Mouse (Mus musculus) ovary, postnatal 14 days (tissue): Measurements from ENCODE around the gene Timp4.
"Not testable (repeated sequence)": the region's sequence is repeated elsewhere in the genome, so short reads cannot be mapped to it uniquely, and the experiment has no call there.

Source experiments
- DNase-seq: peaks from one replicate; pipeline ENCODE4 v3.0.0; 2022; ENCODE audit warnings: low spot score

Gene Timp4

DNA sequence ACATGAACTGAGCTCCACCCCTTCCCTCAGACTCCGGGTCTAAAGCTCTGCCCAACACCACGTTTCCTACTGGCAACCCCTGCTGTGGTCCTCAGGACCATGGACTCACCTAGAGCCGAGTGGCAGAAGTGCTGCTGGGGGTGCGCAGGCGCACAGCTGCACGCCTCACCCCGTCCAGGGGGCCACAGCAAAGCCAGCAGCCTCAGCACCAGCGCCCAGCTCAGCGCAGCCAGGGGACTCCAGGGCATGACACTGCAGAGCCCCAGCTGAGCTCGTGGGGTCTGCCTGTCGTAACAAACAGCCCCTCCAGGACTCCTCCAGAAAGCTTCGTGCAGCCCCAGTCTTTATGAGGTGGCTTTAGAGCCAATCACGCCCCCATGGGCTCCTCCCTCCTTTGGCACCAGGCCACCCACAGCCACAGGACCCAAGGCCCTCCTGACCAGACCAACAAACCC lies 447 bp downstream of the Timp4 start:
- peak; percentile 21 for DNase-seq

DNA sequence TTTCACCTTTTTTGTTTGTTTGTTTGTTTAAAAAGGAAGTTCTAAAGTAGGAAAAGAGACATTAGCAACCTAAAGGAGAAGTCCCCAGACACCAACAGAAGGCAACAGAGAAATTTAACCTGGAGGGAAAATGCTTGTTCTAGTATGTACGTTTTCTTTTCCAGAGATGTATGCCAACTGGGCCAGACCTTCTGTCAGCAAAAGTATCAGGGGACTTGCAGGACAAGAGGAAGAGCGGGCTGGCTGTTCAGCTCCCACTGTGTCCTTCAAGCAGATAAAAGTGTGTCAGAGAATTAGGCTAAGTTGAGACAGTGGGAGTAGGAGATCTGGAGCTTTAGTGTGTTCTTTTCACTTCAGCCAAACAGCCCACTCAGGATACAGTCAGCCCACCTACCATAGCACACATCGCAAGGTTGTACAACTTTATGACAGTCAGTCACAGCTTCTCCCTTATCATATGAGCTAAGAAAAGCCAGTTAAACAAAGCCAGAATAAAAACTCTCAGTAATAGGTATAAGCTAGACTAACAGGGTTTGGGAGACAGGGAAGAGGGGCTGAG lies 6.4 kb downstream of the Timp4 start:
- no peak for DNase-seq

DNA sequence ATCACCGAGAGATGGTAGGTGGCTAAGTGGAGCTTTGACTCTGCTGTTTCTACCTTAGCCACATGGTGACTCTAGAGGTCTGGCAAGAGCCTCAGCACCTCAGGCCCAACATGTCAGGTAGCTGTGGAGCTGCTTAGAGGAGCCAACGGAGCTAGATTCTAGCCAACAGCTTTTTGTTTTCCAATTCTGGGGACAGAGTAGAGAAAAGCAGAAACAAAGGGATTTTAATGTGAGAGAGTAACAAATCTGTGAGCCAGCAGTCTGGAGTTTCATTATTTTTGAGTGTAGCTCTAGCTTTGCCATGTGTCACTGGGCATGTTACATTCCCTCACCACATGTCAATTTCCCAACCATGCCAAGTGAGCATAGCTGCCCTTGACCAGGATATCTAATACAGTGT lies 7.8 kb downstream of the Timp4 start:
- no peak for DNase-seq

DNA sequence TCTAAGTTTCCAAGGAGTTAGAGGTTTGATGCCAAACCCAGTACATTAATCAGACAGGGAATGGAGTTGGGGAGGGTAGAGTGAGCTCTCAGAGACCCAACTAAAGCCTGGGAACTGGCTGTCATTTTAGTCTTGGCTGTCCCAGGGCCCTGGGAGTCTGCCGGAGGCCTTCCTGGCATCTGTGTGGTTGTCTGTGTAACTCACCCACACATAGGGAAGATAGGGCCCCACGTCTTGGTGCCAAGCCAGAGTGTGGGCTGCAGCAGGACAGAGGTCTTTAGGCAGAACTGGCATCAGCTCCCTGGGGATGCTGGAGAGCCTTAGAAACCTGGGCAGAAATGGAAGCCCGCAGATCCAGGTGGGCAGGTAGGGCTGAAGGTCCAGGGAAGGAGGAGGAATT lies 10.1 kb downstream of the Timp4 start:
- no peak for DNase-seq

DNA sequence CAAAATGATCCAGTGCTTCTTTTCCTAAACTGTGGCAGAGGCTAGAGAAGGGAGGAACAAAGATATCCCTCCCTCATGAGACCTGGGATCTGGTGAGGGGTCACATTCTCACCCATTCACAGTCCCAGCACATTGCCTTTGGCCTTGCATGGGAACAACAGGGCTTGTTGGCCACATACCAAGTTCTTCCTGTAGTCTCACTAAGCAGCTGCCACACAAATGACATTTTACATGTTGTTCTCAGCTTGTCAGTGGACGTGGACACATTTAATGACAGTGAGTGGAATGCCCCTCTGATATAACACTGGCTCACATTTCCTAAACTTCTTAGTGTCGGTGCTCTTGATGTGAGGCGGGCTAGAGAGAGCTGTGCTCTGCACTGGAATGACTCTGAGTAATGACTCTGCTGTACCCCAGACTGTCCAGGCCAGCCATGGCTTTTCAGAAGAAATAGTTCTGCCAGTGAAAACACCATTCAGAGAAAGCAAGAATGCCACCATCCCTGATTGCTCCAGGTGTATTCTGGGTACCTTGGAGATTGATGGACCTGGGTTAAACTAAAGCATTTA lies 10.8 kb downstream of the Timp4 start:
- DNase-seq, result no peak

DNA sequence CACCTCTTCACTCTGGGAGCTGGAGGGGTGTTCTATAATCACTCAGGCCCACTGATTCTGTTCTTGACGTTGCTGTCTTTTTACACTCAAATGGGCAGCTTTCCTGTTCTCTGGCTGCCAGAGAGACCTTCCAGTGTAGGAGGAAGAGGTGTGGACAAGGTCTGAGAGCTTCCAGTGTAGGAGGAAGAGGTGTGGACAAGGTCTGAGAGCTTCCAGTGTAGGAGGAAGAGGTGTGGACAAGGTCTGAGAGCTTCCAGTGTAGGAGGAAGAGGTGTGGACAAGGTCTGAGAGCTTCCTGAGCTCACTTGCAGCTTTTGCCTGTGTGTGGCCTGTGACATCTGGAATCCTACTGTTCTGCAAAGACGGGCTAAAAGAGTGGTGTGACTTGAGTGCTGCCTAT lies 11.6 kb downstream of the Timp4 start:
- DNase-seq, result not testable (repeated sequence)

DNA sequence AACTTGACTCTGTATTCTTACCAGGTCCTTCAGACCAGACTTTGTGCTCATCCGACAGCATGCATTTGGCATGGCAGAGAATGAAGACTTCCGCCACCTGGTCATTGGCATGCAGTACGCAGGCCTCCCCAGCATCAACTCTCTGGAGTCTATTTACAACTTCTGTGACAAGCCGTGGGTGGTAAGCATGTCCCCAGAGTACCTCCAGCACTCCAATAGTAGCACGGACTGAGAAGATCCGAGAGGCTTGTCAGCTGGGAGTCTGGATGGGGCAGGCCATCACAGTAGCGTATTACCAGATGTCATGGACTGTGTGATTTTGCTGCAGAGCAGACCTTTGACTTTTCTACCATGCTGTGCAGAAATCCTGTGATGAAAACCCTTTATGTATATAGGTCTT lies 12.7 kb downstream of the Timp4 start:
- no peak for DNase-seq

DNA sequence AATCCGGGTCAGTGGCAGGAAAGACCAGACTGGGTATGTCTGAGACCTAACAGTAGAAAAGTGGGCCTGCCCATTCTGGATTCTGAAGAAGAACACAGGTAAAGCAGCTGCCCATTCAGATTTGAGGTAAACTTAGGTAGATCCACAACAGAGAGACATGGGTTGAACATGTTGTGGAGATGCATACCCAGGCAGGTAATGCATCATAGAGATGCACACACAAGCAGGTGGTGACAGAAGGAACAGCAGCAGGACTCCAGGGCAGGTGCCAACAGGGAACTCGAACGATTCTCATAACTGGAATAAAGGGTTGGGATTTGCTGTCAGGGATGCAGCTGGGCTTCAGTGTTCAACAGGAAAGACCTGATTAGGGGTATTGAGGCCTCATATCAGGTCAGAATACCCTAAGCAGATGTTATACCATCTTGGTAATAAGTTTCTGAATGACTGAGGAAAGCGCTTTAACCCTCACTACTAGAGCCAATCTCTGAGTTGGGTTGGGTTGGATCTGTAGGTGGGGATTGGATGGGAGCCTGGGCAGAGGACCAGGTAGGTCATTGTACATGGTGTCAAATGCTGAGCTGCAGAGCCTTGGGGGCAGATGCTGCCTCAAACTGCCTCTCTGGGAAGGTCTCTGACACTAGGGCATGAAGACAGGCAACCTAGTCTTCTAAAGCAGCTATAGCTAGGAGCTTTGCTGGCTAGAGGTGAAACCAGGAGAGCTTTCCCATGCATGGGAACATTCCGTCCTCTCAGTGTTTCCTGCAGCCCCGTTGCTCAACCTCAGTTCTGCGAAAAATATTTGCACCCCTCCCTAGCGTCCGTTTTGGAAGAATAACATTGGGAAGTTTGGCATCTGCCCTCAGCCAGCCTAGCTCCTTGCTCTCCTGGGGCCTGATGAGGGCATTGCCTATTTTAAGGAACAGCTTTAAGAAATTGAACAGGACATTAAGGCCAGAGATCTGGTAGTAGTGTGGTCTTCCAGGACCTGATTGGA lies 13.7 kb downstream of the Timp4 start:
- DNase-seq, result no peak

DNA sequence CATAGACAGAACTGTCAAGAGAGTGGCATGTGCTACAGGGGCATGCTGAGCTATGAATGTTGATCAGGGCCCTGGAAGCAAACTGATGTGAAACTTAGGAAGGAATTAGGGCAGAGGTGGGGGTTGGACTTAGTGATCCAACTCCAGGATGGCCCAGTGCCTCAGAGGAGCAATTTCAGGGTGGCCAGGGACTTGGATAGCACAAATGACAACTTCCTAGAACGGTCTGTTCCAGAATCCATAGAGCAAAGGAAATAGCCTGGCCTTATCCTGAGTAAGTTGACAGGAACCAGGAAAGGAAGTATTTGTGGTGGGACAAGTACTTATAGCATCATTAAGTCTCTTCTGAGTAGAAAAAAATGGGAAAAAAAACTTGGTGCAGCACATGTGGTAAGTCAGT lies 19.4 kb downstream of the Timp4 start:
- no peak for DNase-seq

DNA sequence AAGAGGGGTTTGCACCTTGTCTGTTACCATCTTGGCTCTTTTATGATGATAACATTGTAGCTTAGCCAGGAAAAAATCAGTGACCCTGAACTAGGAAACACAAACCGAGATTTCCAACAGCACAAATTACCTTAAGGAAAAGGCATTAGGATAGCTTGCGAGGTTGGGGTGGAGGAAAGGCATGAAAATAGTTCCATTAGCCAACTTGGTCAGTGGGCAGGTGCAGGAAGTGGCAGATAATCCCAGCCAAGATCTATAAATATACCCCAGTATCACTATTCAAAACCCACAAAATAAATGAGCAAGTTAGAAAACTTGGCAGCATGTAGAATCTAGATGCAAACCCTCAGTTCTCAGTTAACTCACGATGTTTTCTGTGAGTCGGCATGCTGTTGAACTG lies 20.2 kb downstream of the Timp4 start:
- no peak for DNase-seq

DNA sequence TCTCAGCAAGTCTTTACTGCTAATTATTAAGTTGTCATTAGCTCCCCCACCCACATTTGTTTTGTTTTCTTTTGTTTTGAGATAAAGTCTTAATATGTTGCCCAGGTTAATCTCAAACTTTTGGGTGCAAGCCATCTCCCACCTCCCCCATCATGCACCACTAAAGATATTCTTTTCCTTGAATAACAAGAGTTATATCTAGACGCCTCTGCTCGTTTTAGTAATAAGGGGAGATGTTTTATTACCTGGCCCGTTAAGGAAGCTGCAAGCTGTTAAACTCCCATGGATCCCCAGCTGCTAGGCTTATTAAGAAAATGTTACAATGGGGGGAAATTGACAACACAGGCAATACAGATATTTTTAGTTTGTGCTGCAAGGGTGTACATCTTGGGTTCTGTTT lies 21.4 kb downstream of the Timp4 start:
- DNase-seq, result no peak

DNA sequence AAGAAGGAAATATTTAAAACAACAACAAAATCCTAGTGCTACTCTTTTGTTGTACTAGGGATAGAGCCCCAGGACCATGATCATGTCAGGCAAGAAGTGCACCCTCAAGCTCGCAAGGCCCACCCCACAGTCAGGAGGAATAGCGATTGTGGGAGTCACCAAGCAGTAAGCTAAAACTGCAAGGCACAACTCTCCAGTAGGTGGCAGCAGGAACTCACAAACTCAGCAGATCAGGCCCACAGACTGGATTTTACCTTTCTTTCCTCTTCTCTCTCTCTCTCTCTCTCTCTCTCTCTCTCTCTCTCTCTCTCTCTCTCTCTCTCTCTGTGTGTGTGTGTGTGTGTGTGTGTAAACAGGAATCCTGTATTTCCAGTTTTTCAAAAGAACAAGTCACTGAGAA lies 24.5 kb downstream of the Timp4 start:
- peak; percentile 70 for DNase-seq

DNA sequence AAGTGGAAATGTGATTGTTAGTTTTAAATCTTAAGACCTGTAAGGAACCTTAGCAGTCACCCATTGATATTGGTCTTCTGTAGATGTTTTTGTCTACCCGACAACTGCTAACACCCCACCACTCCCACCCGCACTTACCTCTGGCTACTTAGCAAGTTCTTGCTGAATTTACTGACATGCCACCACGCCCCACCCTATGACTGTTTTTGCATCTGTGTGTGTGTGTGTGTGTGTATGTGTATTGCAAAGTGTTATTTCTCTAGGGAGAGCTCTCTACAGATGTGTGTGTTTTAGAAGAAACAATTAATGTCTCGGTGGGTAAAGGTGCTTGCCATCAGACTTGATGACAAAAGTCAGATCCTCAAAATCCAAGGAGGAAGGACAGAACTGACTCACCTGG lies 25.0 kb downstream of the Timp4 start, which contains the start of gene Gm17482:
Gene Gm17482 (plus strand): TSS at position 301 of the 400 bp plus-strand sequence.
- DNase-seq, result no peak

DNA sequence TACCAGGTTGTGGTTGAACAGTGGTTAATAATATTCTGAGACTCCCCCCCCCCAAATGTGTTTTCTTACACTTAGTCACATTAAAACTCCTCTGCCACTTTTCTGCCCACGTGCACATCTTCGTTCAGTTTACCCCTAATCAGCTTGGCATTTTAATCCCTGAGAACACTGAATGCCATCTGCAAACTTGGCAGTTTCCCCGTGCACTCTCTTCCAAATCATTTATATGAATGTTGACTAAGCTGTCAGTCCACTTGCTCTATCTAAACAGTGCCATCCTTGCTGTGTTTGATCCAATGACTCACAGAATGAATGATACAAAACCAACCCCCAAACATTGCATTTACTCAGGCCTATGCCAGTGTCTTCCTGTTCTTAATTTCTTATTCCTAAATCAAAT lies 26.5 kb downstream of the Timp4 start:
- DNase-seq, result no peak

DNA sequence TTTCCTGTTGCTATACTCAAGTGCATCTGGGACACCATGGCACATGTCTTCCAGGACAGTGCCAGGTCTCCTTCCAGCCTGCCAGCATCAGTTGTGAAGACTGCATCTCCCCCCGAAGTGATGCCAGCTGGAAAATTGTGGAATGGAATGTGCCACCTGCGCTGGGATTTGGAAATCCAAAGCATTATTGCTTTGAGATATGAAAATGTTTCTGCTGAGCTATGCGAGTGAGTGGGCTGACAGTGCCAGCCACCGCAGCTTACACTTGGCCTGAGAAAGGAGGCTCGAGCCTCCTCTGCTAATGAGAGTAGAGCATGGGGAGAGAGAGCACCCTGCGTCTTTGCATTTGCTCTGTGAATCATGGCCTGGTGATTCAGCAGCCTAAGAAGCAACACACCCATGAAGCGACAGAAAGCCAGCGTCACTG lies 30.8 kb downstream of the Timp4 start:
- DNase-seq, result no peak

DNA sequence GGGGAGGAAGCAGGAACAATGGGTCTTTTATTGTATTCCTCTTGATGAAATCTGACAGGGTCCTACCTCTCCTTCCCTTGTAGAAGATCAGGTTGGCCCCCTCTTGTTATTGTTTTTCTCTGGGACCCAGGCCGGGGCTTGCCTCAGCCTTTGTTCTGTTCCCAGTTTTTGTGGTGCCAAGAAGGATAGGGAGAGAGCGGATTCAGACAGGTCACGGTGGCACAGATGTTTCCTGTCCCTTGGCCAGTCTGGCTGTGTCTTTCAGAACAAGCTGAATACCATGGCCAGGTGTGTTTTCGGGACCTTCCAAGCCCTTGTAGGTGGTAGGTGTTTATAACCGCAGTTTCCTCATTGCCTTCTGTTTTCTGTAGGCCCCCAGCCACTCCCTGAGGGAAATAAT lies 38.9 kb downstream of the Timp4 start:
- no peak for DNase-seq

DNA sequence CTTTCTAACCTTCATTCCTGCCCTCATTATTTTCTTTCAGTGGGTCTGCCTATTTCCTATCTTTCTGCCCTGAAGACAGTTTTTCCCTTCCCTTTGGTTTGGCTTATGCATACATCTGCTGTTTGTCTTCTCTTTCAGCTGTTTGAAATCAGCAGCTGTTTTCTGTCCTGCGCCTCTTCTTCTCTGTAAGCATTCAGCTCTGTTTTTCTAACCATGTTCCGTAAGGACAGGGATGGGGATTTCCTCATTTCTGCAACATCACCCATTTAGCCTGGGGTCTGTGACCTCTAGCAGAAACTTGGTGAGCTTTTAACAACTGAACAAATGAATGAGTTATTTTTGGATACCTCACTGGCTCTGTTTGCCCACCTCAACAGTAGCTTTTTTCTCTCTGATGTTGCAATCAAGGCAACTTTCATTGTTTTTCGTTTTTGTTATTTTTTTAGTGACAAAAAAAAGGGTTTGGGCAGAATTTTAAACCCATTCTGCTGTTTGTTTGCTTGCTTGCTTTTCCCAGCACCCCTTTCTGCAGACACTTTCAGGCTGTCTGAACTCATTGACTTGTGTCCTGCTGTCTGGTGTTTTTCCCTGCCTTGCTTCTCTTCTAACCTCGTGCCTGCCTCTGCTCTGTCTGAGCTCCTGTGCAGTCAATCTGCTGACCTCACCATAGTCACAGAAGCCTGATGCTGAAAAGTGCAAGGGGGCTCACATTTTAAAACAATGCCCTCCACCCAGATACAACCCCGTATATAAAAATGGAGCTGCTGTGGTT lies 39.7 kb downstream of the Timp4 start:
- no peak for DNase-seq

DNA sequence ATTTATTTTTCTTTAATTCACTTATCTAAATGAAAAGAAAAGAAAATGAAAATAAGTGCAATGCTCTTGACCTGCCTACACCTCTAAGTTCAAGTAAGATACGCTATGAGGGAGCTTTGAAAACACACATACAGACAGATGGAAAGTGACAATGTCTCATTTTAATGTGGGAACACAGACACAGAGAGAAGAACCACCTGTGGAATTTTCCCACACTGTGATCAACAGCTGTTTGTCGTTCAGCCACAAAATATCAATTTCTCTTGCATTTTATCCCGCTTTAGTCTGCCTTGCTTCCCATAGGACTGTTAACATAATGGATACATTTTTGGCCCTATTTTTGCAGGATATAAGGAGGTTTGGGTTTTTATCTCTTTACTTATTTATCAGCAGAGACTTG lies 41.2 kb downstream of the Timp4 start:
- DNase-seq, result no peak

DNA sequence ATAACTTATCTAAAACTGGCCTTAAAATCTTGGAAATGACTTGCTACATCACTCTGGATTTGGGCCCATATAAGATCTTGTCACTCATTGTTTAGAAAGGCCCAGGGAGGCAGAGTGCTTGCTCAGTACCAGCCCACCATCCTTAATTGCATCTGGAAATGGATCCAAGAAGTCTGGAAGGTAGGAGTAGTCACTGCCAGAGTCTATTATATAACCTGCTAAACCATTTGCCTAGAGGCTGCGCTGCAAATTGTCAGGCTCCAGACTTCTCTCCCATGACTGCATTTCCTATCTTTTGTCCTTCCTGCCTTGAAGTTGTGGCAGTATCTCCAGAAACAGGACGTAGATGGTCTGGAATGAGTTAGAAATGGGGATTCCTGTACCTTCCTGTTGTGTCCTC lies 41.8 kb downstream of the Timp4 start:
- no peak for DNase-seq

DNA sequence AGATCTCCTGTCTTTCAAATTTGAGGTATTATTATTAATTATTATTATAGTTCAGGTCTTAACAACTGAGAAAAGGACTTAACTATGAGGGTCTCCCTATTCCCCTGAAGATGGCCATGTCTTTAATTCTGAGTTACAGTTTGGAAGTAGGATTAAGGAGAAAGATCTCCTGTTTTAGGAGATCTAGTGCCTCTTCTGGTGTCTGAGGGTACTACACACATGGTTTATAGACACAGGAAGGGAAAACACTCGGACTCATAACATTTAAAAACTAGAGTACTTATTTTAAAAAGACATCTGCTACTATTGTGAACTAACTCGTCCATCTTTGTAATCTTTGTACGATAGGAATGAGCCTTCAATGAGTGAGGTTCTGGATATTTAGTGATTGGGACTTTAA lies 49.0 kb downstream of the Timp4 start:
- DNase-seq, result no peak

DNA sequence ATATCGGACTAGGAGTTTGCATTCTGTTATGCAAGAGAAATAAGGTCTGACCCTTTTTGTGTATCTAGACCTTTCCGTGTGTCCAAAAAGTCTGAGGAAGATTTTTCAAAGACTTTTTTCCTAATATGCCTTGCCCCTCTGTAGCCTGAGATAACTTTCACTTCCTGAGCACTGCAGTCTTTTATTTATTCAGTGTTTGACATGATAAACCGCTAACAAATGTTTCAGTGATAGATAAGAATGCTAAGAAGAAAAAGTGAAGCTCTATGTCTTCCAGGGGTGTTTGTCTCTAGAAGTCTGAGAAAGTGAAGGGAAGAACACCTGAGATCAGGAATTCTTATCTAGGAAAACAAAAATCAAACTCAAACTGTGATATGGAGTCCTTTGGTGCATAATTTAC lies 51.3 kb downstream of the Timp4 start:
- no peak for DNase-seq
